Mouse (Mus musculus) layer of hippocampus, adult 2 months (tissue): ENCODE data around the gene Ifitm5. TPM values are rescaled to one million over a fixed set of nuclear protein-coding genes. Genes with fewer than 3 reads are reported as not detected.
A peak's percentile ranks its signal among the peaks of the same experiment; 100 is the strongest.
"Not testable (repeated sequence)": the region's sequence is repeated elsewhere in the genome, so short reads cannot be mapped to it uniquely, and the experiment has no call there.

ENCODE experiments used
- DNase-seq, 2 experiments: peaks; one replicate each; pipeline ENCODE4 v3.0.0; 2022; ENCODE audit warnings: low spot score in 2 of 2
- H3K27ac ChIP-seq: fragments of 200-600 bp; 2 replicates; pipeline ENCODE4 v1.8.1; 2022
- H3K4me3 ChIP-seq: fragments of 200-600 bp; 2 replicates; pipeline ENCODE4 v1.8.1; 2022; ENCODE audit warnings: mild to moderate bottlenecking
- CTCF ChIP-seq: fragments of 200-600 bp; conservative IDR thresholded peaks from 2 replicates; pipeline ENCODE4 v1.8.1; 2022; ENCODE audit warnings: antibody characterized with exemption, mild to moderate bottlenecking, moderate library complexity
- long read RNA-seq, 2 experiments: library from polyadenylated mRNA; stranded (forward); transcript quantifications; one replicate each; pipeline ENCODE4 v2.0.0; 2021; ENCODE audit warnings: borderline mapping rate in 2 of 2
- total RNA-seq, 2 experiments: library from RNA; stranded (reverse); gene quantifications; 2 replicates each; pipeline ENCODE4 v1.2.3; 2021

Gene Ifitm5
- total RNA-seq, result not detected
- long read RNA-seq, experiment 1, result 0 reads
- long read RNA-seq, experiment 2, result 0 reads

- no peak for TF ChIP-seq CTCF
These were observed at the start of gene Ifitm5 for GRCm38 (mm10) chr7:140949824-140950530. Gene Ifitm5, minus strand, starts transcription at chr7:140950291.

GRCm38 (mm10) chr7:140998853-140999700 lies 49.0 kb upstream of the Ifitm5 start:
- Histone ChIP-seq H3K27ac (no peak overlapping the region), H3K4me3 (no peak overlapping the region)
- no peak for DNase-seq
- no peak for TF ChIP-seq CTCF

More at GRCm38 (mm10) chr7:140949824-140950530, at the start of gene Ifitm5:
- Histone ChIP-seq H3K4me3 (no peak within 1 kb of the TSS), H3K27ac (no peak within 1 kb of the TSS)
- DNase-seq, result no peak

GRCm38 (mm10) chr7:140997817-140998216 lies 47.7 kb upstream of the Ifitm5 start:
- H3K27ac ChIP-seq, result no peak overlapping the region
- no peak for TF ChIP-seq CTCF
- no peak overlapping the region for H3K4me3 ChIP-seq
- DNase-seq, result no peak

DNA sequence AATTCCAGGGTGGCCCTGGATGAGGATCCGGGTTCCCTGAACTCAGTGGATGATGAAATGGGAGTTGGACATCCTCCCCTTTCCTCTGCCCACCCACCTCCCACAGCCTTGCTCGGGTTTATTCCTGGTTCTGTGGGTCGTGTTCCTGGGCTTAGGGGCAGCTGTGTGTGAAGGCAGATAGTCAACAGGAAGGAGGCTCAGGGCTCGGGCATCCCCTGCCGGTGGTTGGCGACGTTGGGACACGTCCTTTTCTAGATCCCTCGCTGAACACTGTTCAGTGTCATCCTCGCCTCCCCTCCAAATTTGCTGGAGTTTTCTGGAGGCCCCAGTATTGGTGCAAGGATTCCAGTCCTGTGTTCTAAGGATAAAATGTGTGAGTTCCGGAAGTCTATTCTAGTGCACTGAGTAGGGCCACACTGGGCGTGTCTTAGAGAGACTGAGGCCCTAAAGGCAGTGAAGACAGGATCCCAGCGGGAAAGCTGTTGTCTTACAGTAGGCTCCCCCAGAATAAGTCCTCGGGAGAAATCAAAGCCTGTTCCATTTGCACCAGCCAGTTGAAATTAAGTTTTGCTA lies 41.1 kb upstream of the Ifitm5 start:
- Histone ChIP-seq H3K4me3 (no peak overlapping the region), H3K27ac (no peak overlapping the region)
- TF ChIP-seq CTCF, result no peak
- no peak for DNase-seq

GRCm38 (mm10) chr7:140990622-140991021 lies 40.5 kb upstream of the Ifitm5 start:
- no peak for TF ChIP-seq CTCF
- DNase-seq, result no peak
- Histone ChIP-seq H3K4me3 (no peak overlapping the region), H3K27ac (no peak overlapping the region)

DNA sequence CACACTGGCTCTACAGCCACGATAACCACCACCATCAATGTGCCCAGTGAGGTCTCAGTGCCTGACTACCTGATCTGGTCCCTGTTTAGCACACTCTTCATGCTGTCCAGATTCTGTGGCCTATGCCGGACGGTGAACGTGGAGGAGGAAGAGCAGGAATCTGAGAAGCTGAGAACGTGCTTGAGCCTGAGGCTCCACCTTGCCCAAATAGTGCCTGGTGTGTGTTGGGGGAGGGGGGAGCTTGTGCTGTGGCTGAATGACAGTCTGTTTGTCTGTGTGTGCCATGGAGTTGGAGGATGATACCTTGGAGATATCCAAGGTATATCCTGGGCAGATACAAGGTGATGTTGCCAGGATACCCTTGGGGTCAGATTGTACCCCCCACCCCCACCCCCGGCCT lies 40.1 kb upstream of the Ifitm5 start:
- DNase-seq, result no peak
- TF ChIP-seq CTCF, result no peak
- no peak overlapping the region for H3K27ac ChIP-seq
- no peak overlapping the region for H3K4me3 ChIP-seq

DNA sequence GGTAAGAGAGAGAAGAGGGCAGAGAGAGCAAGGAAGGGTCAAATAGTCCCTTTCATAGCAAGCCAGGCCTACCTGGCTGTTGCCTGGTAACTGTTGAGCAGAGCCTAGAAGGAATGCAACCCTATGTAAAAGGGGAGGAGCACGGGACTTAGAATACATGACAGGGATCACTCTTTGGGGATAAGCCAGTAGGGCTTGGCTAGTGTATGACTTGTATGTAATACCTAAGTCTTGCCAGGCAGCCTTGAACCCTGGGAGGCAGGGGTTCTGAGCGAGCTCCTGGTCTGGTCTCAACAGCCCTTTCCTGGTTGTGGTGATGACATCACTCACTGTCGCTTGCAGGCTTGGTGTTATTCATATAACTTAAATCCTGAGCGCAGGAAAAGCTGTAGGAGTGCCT lies 38.9 kb upstream of the Ifitm5 start:
- Histone ChIP-seq H3K27ac (no peak overlapping the region), H3K4me3 (no peak overlapping the region)
- TF ChIP-seq CTCF, result no peak
- no peak for DNase-seq

DNA sequence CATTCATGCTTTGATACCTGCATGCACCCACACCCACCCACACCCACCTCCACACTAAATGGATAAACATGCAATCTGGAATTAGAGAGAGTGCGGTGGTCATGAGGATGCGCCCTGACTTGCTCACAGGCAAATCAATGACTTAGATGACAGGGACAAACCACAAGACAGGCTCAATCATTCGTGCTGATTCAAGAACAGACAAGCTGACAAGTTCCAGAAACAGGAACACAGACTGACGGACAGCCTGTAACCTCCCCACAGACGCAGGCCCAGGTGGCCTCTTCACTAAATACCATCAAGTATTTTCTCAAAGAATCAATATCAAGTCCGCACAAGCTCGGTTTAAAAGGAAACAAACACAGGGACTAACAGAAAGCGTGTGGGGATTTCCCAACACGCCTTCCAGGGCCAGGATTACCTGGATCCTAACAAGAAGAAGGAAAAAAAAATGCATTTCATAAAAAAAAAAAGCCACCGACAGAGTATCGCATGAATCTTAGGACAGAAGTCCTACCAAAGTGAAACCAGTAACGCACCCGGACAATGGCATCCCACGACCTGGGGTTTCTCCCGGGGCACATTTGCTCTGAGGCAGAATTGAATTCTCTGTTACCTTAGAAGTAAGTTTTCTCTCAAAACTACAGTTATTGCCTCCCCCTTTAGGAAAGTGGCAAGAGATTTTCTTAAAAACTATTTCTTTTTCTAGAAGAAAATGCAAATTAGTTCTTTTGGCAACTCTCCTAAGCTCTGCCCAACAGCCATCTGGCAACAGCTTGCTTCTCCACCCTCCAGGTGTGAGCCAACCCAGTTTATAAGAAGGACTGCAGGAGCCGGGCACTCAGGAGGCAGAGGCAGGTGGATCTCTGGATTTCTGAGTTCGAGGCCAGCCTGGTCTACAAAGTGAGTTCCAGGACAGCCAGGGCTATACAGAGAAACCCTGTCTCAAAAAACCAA lies 37.4 kb upstream of the Ifitm5 start:
- Histone ChIP-seq H3K27ac (no peak overlapping the region), H3K4me3 (no peak overlapping the region)
- TF ChIP-seq CTCF, result no peak
- peak; percentile 25 to 43 for DNase-seq

DNA sequence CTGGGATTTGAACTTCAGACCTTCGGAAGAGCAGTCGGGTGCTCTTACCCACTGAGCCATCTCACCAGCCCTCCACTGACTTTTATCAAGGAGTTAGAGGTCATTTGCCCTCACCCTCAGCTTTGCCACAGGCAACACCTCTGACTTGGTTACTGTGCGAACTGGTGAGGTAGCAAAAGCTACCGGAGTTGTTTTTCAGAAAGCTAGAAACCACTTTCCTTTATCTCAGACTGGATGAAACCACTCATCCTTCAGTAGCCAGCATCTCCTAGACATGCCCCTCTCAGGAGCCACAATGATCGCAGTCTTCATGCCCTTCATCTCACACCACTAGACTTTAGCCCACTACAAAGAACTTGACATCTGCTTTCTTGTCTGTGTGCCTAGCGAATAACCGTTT lies 32.9 kb upstream of the Ifitm5 start:
- DNase-seq, result no peak
- Histone ChIP-seq H3K27ac (no peak overlapping the region), H3K4me3 (no peak overlapping the region)
- no peak for TF ChIP-seq CTCF

DNA sequence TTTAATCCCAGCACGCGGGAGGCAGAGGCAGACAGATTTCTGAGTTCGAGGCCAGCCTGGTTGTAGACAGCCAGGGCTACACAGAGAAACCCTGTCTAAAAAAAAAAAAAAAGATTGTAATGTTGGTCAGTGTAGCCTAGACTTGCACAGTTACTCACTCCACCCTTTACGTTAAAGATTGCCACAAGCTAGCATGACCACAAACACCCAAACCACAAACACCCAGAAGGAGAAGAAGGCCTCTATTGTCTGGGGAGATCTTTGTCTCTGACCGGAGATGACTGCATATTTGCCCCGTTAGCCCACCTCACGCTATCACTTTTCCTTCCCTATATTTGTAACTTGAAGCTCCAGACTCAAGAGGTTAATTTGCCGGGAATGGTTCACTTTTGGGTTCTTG lies 31.6 kb upstream of the Ifitm5 start:
- DNase-seq, result no peak

DNA sequence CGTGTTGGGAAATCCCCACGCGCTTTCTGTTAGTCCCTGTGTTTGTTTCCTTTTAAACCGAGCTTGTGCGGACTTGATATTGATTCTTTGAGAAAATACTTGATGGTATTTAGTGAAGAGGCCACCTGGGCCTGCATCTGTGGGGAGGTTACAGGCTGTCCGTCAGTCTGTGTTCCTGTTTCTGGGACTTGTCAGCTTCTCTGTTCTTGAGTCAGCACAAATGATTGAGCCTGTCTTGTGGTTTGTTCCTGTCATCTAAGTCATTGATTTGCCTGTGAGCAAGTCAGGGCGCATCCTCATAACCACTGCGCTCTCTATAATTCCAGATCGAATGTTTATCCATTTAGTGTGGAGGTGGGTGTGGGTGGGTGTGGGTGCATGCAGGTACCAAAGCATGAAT lies 26.6 kb upstream of the Ifitm5 start:
- not testable (repeated sequence) for H3K27ac ChIP-seq, DNase-seq, H3K4me3 ChIP-seq

More for the DNA sequence above, 31.6 kb upstream of the Ifitm5 start:
- H3K27ac ChIP-seq, result no peak overlapping the region
- no peak for TF ChIP-seq CTCF
- no peak overlapping the region for H3K4me3 ChIP-seq

- no peak for DNase-seq
- Histone ChIP-seq H3K27ac (no peak overlapping the region), H3K4me3 (no peak overlapping the region)
- no peak for TF ChIP-seq CTCF
These were observed 25.4 kb upstream of the Ifitm5 start for GRCm38 (mm10) chr7:140975465-140975864.

DNA sequence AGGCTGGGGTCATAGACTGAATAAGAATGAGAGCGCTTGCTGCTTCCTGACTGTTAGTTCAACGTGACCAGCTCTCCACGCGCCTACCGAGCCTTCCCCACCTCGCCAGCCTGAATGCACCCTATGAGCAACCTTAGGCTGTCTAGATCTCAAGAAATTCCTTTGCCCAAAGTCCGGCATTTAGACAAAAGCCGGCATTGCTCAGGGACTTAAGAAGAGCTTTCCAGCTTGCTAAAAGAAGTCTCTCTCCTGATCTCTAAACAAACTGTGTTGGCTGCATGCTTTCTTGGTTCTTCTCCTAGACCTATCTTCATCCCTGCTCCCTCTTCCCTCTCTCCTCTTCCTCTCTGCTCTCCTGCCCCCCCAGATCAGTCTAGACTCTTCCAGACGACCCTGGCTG lies 24.8 kb upstream of the Ifitm5 start:
- Histone ChIP-seq H3K4me3 (no peak overlapping the region), H3K27ac (no peak overlapping the region)
- TF ChIP-seq CTCF, result no peak
- no peak for DNase-seq
